ENCODE assay signal across 9 mouse cellular contexts in the genomic region with DNA sequence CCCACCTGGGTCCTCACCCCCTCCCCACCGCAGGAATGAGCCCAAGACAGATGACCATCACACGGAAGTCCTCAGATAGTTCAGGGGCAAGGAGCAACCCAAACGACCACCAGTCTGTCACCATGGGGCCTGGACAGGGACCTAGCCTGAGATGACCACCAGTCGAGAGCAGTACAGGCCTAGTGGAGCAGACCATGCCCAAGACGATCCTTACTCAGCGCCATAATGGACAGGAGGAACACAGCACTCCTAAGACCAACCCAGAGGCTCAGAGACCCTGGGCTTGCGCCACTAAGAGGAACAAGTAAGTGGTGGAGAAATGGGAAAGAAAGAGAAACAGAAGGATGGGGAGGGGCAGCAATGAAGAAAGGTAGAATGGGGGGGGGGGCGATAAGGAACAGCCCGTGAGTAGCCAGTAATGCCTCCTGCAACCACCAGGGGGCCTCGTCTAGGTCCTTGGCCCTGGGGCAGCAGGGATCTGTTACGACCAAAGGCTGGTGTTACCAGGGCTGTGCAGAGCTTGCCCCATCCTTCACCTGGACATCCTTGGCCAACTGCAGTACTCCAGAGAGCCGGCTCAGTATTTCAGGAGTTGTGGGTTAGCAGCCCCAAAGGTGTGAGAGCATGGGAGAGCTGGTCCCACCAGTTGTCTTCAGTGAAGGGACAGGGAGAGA. TPM values are rescaled to one million over a fixed set of nuclear protein-coding genes. Genes with fewer than 3 reads are reported as not detected.
DNase-seq lines count a peak whose midpoint lies in the region; ATAC-seq and TF ChIP-seq lines count a peak whose summit lies in the region.
"Had no signal": no experiment of that assay in that cellular context is flagged by ENCODE, and none has a peak within 500 bp of the region (broad histone marks: within the 10 kb centered on the region; RNA-seq: fewer than 3 reads in every experiment).

No protein-coding gene starts in this region.

- no peaks in the 10 kb centered on the region for H3K9me3 ChIP-seq in embryonic facial prominence, embryonic 11.5 days (replicated peaks; ENCODE audit: control insufficient read depth, low read length)
- no peaks in the 10 kb centered on the region for H3K9me3 ChIP-seq in liver, embryonic 14.5 days (ENCODE audit: control insufficient read depth, low read length)

- TF ChIP-seq EP300 in heart, adult 2 months (IDR thresholded peaks at IDR 0.05; ENCODE audit: insufficient read depth, low read depth, low read length): no peak
- TF ChIP-seq EP300 in liver, embryonic 14.5 days (IDR thresholded peaks at IDR 0.05; ENCODE audit: low read depth): no peak

- no peaks in the 10 kb centered on the region for H3K4me1 ChIP-seq in heart, adult 2 months (ENCODE audit: control insufficient read depth, insufficient read depth, low read length)
- no peaks in the 10 kb centered on the region for H3K4me1 ChIP-seq in thymus, adult 2 months (replicated peaks; ENCODE audit: control insufficient read depth, insufficient read depth, low read length)
- no peaks in the 10 kb centered on the region for H3K4me1 ChIP-seq in embryonic facial prominence, embryonic 11.5 days (ENCODE audit: control insufficient read depth, insufficient read depth, low read length)
- no peaks in the 10 kb centered on the region for H3K4me1 ChIP-seq in liver, embryonic 14.5 days (replicated peaks; ENCODE audit: control insufficient read depth in 2 of 2, insufficient read depth in 2 of 2, low read length in 1 of 2)

- no peaks in the 10 kb centered on the region for H3K79me2 ChIP-seq in heart, adult 2 months (replicated peaks; ENCODE audit: control insufficient read depth, insufficient read depth, low read length)

- H3K27ac ChIP-seq in heart, adult 2 months: no peak overlapping the region
- H3K27ac ChIP-seq in thymus, adult 2 months (ENCODE audit: control insufficient read depth, insufficient read depth, low read length): no peak overlapping the region
- H3K27ac ChIP-seq in embryonic facial prominence, embryonic 11.5 days (replicated peaks; ENCODE audit: low read depth, low read length): no peak overlapping the region
- H3K27ac ChIP-seq in liver, embryonic 14.5 days: no peak overlapping the region

- H3K4me3 ChIP-seq in heart, adult 2 months: no peak overlapping the region
- H3K4me3 ChIP-seq in thymus, adult 2 months (ENCODE audit: control insufficient read depth, insufficient read depth, low read length): no peak overlapping the region
- H3K4me3 ChIP-seq in embryonic facial prominence, embryonic 11.5 days (ENCODE audit: low read depth, low read length): no peak overlapping the region
- no peak overlapping the region for H3K4me3 ChIP-seq in liver, embryonic 14.5 days (ENCODE audit: insufficient read depth in 1 of 2, low read depth in 2 of 2, low read length in 2 of 2)

- DNase-seq in heart, adult 2 months: peak; percentile 26 to 51
- no peak for DNase-seq in heart, postnatal 25 days (ENCODE audit: low spot score)
- peak; percentile 14 for DNase-seq in thymus, adult 2 months
- no peak for DNase-seq in thymus, adult 18-20 months
- DNase-seq in embryonic facial prominence, embryonic 11.5 days (ENCODE audit: low spot score): peak; percentile 31
- no peak for DNase-seq in liver, embryonic 14.5 days (ENCODE audit: low read depth in 3 of 3, low spot score in 3 of 3)
- peak; percentile 41 for DNase-seq in thymus, postnatal 14 days
- no peak for DNase-seq in frontal cortex, postnatal 14 days (ENCODE audit: low spot score in 2 of 2)

- ATAC-seq in embryonic facial prominence, embryonic 11.5 days (replicated peaks; ENCODE audit: insufficient number of reproducible peaks, low FRiP score, low TSS enrichment, low read depth): peak; percentile 73; the same call in 1 of the 2 replicates
- no peak for ATAC-seq in liver, embryonic 14.5 days (ENCODE audit: insufficient read depth)

- intact Hi-C loops in heart, adult 2 months (cut with DNase I): loop anchor here (1.0 to 5.0 kb wide), 2 partner anchors 48 to 149 kb away; no protein-coding TSS in a partner anchor
- intact Hi-C loops in heart, postnatal 25 days (cut with DNase I): loop anchor here (5.0 kb wide), 1 partner anchor 46 kb away; the partner anchor contains the start of gene Npy4r

- peak; percentile 70 for TF ChIP-seq CTCF in heart, adult 2 months (IDR thresholded peaks at IDR 0.05)
- TF ChIP-seq CTCF in thymus, adult 2 months (IDR thresholded peaks at IDR 0.05; ENCODE audit: borderline replicate concordance, control insufficient read depth, extremely low read depth, insufficient read depth, low read length, poor library complexity): 0 out of 2 replicates have a peak, but pooled peaks have one; percentile 41
- peak; percentile 81 for TF ChIP-seq CTCF in liver, embryonic 14.5 days (IDR thresholded peaks at IDR 0.05; ENCODE audit: low read depth)

- H3K36me3 ChIP-seq in heart, adult 2 months (ENCODE audit: control insufficient read depth, insufficient read depth, low read length): no peaks in the 10 kb centered on the region
- H3K36me3 ChIP-seq in thymus, adult 2 months (ENCODE audit: control insufficient read depth, insufficient read depth, low read length): no peaks in the 10 kb centered on the region
- no peaks in the 10 kb centered on the region for H3K36me3 ChIP-seq in embryonic facial prominence, embryonic 11.5 days (replicated peaks; ENCODE audit: control insufficient read depth, insufficient read depth, low read depth, low read length)
- no peaks in the 10 kb centered on the region for H3K36me3 ChIP-seq in liver, embryonic 14.5 days (replicated peaks; ENCODE audit: control insufficient read depth, insufficient read depth, low read depth)

- H3K27me3 ChIP-seq in heart, adult 2 months (ENCODE audit: control insufficient read depth, insufficient read depth, low read length): no peaks in the 10 kb centered on the region
- H3K27me3 ChIP-seq in thymus, adult 2 months (ENCODE audit: control insufficient read depth, insufficient read depth, low read length): no peaks in the 10 kb centered on the region
- no peaks in the 10 kb centered on the region for H3K27me3 ChIP-seq in embryonic facial prominence, embryonic 11.5 days (ENCODE audit: control insufficient read depth, insufficient read depth, low read length)
- H3K27me3 ChIP-seq in liver, embryonic 14.5 days (ENCODE audit: control insufficient read depth, insufficient read depth, low read length): no peaks in the 10 kb centered on the region

- H3K4me2 ChIP-seq in embryonic facial prominence, embryonic 11.5 days (ENCODE audit: low read depth, low read length): no peak overlapping the region
- H3K4me2 ChIP-seq in liver, embryonic 14.5 days (ENCODE audit: low read depth): no peak overlapping the region

- WGBS in heart, adult 2 months: 66% methylated on average over 11 of the region's 12 CpGs
- 59% methylated on average over 12 of the region's 12 CpGs for WGBS in thymus, adult 2 months
- WGBS in embryonic facial prominence, embryonic 11.5 days: 60% methylated on average over 11 of the region's 12 CpGs
- 47% methylated on average over 12 of the region's 12 CpGs for WGBS in liver, embryonic 14.5 days (ENCODE audit: insufficient replicate concordance)

- no peak overlapping the region for H3K9ac ChIP-seq in heart, adult 2 months (ENCODE audit: low read depth, low read length)
- no peak overlapping the region for H3K9ac ChIP-seq in embryonic facial prominence, embryonic 11.5 days (replicated peaks; ENCODE audit: low read length)
- no peak overlapping the region for H3K9ac ChIP-seq in liver, embryonic 14.5 days (replicated peaks)

- no peak for TF ChIP-seq POLR2A in heart, adult 2 months (IDR thresholded peaks at IDR 0.05; ENCODE audit: insufficient read depth, low read depth, low read length)
- TF ChIP-seq POLR2A in thymus, adult 2 months (IDR thresholded peaks at IDR 0.05; ENCODE audit: control insufficient read depth, extremely low read depth, insufficient read depth, low read length, poor library complexity): no peak

RNA-seq across cellular contexts. Expression of gene A630023A22Rik, which starts 4.0 kb away (rescaled TPM):
- total RNA-seq in heart, adult 2 months (2021): not detected
- not detected in 2 replicates for polyA plus RNA-seq in heart, adult 2 months (2012; rRNA removed)
- not detected for total RNA-seq in heart, postnatal 25 days (2021)
- not detected in 2 replicates for polyA plus RNA-seq in thymus, adult 2 months (2012; rRNA removed)
- not detected in 2 replicates for polyA plus RNA-seq in embryonic facial prominence, embryonic 11.5 days (2014; fragmentation: Nextera tagmentation; extraction: Ambion mirVana)
- polyA plus RNA-seq in liver, embryonic 14.5 days (2012; rRNA removed): not detected in 2 replicates
- polyA plus RNA-seq in liver, embryonic 14.5 days (2014; fragmentation: Nextera tagmentation; extraction: Ambion mirVana): not detected in 2 replicates
- total RNA-seq: layer of hippocampus, postnatal 14 days had no signal

RNA-seq across cellular contexts. Expression of gene Anxa8, which starts 20.7 kb away (rescaled TPM):
- 1 to 10 TPM; 2.5 to 3.1 TPM for total RNA-seq in heart, adult 2 months (2021)
- 2.0 and 4.0 TPM in 2 replicates for polyA plus RNA-seq in heart, adult 2 months (2012; rRNA removed)
- total RNA-seq in heart, postnatal 25 days (2021): 1 to 10 TPM; 3.1 to 3.8 TPM
- 4.9 and 6.2 TPM in 2 replicates for polyA plus RNA-seq in thymus, adult 2 months (2012; rRNA removed)
- polyA plus RNA-seq in embryonic facial prominence, embryonic 11.5 days (2014; fragmentation: Nextera tagmentation; extraction: Ambion mirVana): 5.3 and 6.6 TPM in 2 replicates
- 0.03 and 0.06 TPM in 2 replicates for polyA plus RNA-seq in liver, embryonic 14.5 days (2012; rRNA removed)
- 0.33 TPM in 1 of 2 replicates, not detected in the other for polyA plus RNA-seq in liver, embryonic 14.5 days (2014; fragmentation: Nextera tagmentation; extraction: Ambion mirVana)

RNA-seq across cellular contexts. Expression of gene Npy4r, which starts 45.8 kb away (rescaled TPM):
- total RNA-seq in heart, adult 2 months (2021): under 1 TPM; 0.08 to 0.18 TPM
- 0.80 and 1.1 TPM in 2 replicates for polyA plus RNA-seq in heart, adult 2 months (2012; rRNA removed)
- under 1 TPM; 0.17 to 0.23 TPM for total RNA-seq in heart, postnatal 25 days (2021)
- 0.06 and 0.11 TPM in 2 replicates for polyA plus RNA-seq in thymus, adult 2 months (2012; rRNA removed)
- polyA plus RNA-seq in embryonic facial prominence, embryonic 11.5 days (2014; fragmentation: Nextera tagmentation; extraction: Ambion mirVana): 0.20 TPM in 1 of 2 replicates, not detected in the other
- polyA plus RNA-seq in liver, embryonic 14.5 days (2012; rRNA removed): 0.01 TPM in 2 replicates
- polyA plus RNA-seq in liver, embryonic 14.5 days (2014; fragmentation: Nextera tagmentation; extraction: Ambion mirVana): 0.08 TPM in 1 of 2 replicates, not detected in the other

RNA-seq across cellular contexts. Expression of gene Antxrl, which starts 54.0 kb away (rescaled TPM):
- total RNA-seq in heart, adult 2 months (2021): not detected
- polyA plus RNA-seq in heart, adult 2 months (2012; rRNA removed): 0.06 TPM in 2 replicates
- total RNA-seq in heart, postnatal 25 days (2021): not detected
- 0.13 TPM in 1 of 2 replicates, not detected in the other for polyA plus RNA-seq in thymus, adult 2 months (2012; rRNA removed)
- not detected in 2 replicates for polyA plus RNA-seq in embryonic facial prominence, embryonic 11.5 days (2014; fragmentation: Nextera tagmentation; extraction: Ambion mirVana)
- polyA plus RNA-seq in liver, embryonic 14.5 days (2012; rRNA removed): not detected in 2 replicates
- polyA plus RNA-seq in liver, embryonic 14.5 days (2014; fragmentation: Nextera tagmentation; extraction: Ambion mirVana): not detected in 2 replicates
- total RNA-seq: layer of hippocampus, postnatal 14 days had no signal

Comparison
In these comparisons a context has a peak if more than half of its experiments do, and no peak if none do; other contexts are left out.
1. DNase-seq: peak in heart, adult 2 months (2 of 2), thymus, adult 2 months (single experiment), embryonic facial prominence, embryonic 11.5 days (single experiment) and thymus, postnatal 14 days (single experiment); none in heart, postnatal 25 days (single experiment), thymus, adult 18-20 months (0 of 2), liver, embryonic 14.5 days (0 of 3) and frontal cortex, postnatal 14 days (0 of 2).
2. Peak in every context shown above with its lines, with median percentiles within 50 percentile points of each other: CTCF ChIP-seq.